Mouse (Mus musculus) MEL (cell line): Measurements from ENCODE around the gene Smo. TPM values are rescaled to one million over a fixed set of nuclear protein-coding genes. Genes with fewer than 3 reads are reported as not detected.

ENCODE experiments used
- DNase-seq: peaks from one replicate; pipeline ENCODE4 v3.0.0; 2011; ENCODE audit warnings: low read depth, low spot score
- H3K27ac ChIP-seq: 2 replicates; pipeline ENCODE4 v1.5.1; 2012; ENCODE audit warnings: low read depth, mild to moderate bottlenecking, control low read depth, low read length, moderate library complexity; ENCODE audit not compliant: control insufficient read depth
- H3K27me3 ChIP-seq, 2 experiments: fragments of 150-350 bp in 1 of 2; sonication (generic) in 1 of 2; 2 replicates each; pipeline ENCODE4 v1.6.1; 2012; ENCODE audit warnings: low read length in 2 of 2, mild to moderate bottlenecking in 2 of 2, improper control_type of control experiment in 1 of 2, moderate library complexity in 1 of 2; ENCODE audit not compliant: insufficient read depth in 2 of 2, control insufficient read depth in 1 of 2
- H3K36me3 ChIP-seq, 2 experiments: 2 replicates each; pipeline ENCODE4 v1.6.1; 2012 to 2014; ENCODE audit warnings: low read length in 2 of 2, improper control_type of control experiment in 1 of 2, inconsistent platforms in 1 of 2, mild to moderate bottlenecking in 1 of 2; ENCODE audit not compliant: insufficient read depth in 2 of 2, control insufficient read depth in 1 of 2
- H3K4me1 ChIP-seq, 2 experiments: fragments of 150-350 bp in 1 of 2; sonication (generic) in 1 of 2; 2 replicates each; pipeline ENCODE4 v1.6.1; 2012; ENCODE audit warnings: low read length in 2 of 2, improper control_type of control experiment in 1 of 2, mild to moderate bottlenecking in 1 of 2; ENCODE audit not compliant: insufficient read depth in 2 of 2, control insufficient read depth in 1 of 2
- H3K4me3 ChIP-seq, 2 experiments: fragments of 150-350 bp in 1 of 2; sonication (generic) in 1 of 2; 2 replicates each; pipeline ENCODE4 v1.5.1; 2012; ENCODE audit warnings: low read depth in 2 of 2, low read length in 2 of 2, mild to moderate bottlenecking in 2 of 2, moderate library complexity in 2 of 2, control low read depth in 1 of 2, improper control_type of control experiment in 1 of 2; ENCODE audit not compliant: control insufficient read depth in 1 of 2, insufficient read depth in 1 of 2
- H3K79me2 ChIP-seq: 2 replicates; pipeline ENCODE4 v1.6.1; 2012; ENCODE audit warnings: mild to moderate bottlenecking, low read length, moderate library complexity; ENCODE audit not compliant: control insufficient read depth, poor library complexity, insufficient read depth
- H3K9ac ChIP-seq: 2 replicates; pipeline ENCODE4 v1.6.1; 2012; ENCODE audit warnings: low read depth, mild to moderate bottlenecking, control low read depth, low read length, moderate library complexity; ENCODE audit not compliant: control insufficient read depth, poor library complexity, severe bottlenecking
- H3K9me3 ChIP-seq: fragments of 150-350 bp; sonication (generic); replicated peaks from 2 replicates; pipeline ENCODE4 v1.6.1; 2012; ENCODE audit warnings: mild to moderate bottlenecking, low read length, improper control_type of control experiment, moderate library complexity; ENCODE audit not compliant: insufficient read depth
- BHLHE40 ChIP-seq: IDR thresholded peaks from 2 replicates; pipeline ENCODE4 v1.6.1; 2012; ENCODE audit warnings: low read depth, mild to moderate bottlenecking, inconsistent platforms, low read length, improper control_type of control experiment, borderline replicate concordance
- CHD1 ChIP-seq: IDR thresholded peaks from 2 replicates; pipeline ENCODE4 v1.6.1; 2012; ENCODE audit warnings: low read depth, mild to moderate bottlenecking, inconsistent platforms, low read length, improper control_type of control experiment
- CHD2 ChIP-seq: IDR thresholded peaks from 2 replicates; pipeline ENCODE4 v1.6.1; 2011; ENCODE audit warnings: low read length, improper control_type of control experiment
- CTCF ChIP-seq, 3 experiments: IDR thresholded peaks in 2 of 3; conservative IDR thresholded peaks in 1 of 3; 2 replicates each; pipeline ENCODE4 v1.5.1; 2011 to 2012; ENCODE audit warnings: low read length in 3 of 3, low read depth in 2 of 3, mild to moderate bottlenecking in 2 of 3, improper control_type of control experiment in 1 of 3, inconsistent platforms in 1 of 3, mixed read lengths in 1 of 3, moderate library complexity in 1 of 3; ENCODE audit not compliant: control insufficient read depth in 1 of 3, insufficient read depth in 1 of 3, poor library complexity in 1 of 3, severe bottlenecking in 1 of 3
- E2F4 ChIP-seq: IDR thresholded peaks from 2 replicates; pipeline ENCODE4 v1.6.1; 2011; ENCODE audit warnings: low read depth, low read length, improper control_type of control experiment, borderline replicate concordance
- ELF1 ChIP-seq: IDR thresholded peaks from 2 replicates; pipeline ENCODE4 v1.6.1; 2014; ENCODE audit warnings: low read depth, mild to moderate bottlenecking, inconsistent platforms, low read length, improper control_type of control experiment, moderate library complexity
- EP300 ChIP-seq, 2 experiments: IDR thresholded peaks; 2 replicates each; pipeline ENCODE4 v1.6.1; 2011; ENCODE audit warnings: improper control_type of control experiment in 2 of 2, low read length in 2 of 2, low read depth in 1 of 2, mild to moderate bottlenecking in 1 of 2
- ETS1 ChIP-seq: IDR thresholded peaks from 2 replicates; pipeline ENCODE4 v1.6.1; 2012; ENCODE audit warnings: low read depth, mild to moderate bottlenecking, inconsistent platforms, low read length, improper control_type of control experiment, moderate library complexity
- GABPA ChIP-seq: IDR thresholded peaks from 2 replicates; pipeline ENCODE4 v1.6.1; 2012; ENCODE audit warnings: low read depth, mild to moderate bottlenecking, inconsistent platforms, low read length, improper control_type of control experiment, moderate library complexity
- GATA1 ChIP-seq: IDR thresholded peaks from 2 replicates; pipeline ENCODE4 v1.6.1; 2011; ENCODE audit warnings: low read depth, low read length, improper control_type of control experiment
- HCFC1 ChIP-seq: IDR thresholded peaks from 2 replicates; pipeline ENCODE4 v1.6.1; 2012; ENCODE audit warnings: low read depth, mild to moderate bottlenecking, inconsistent platforms, low read length, improper control_type of control experiment, moderate library complexity
- JUND ChIP-seq: IDR thresholded peaks from 2 replicates; pipeline ENCODE4 v1.6.1; 2011; ENCODE audit warnings: low read depth, mild to moderate bottlenecking, improper control_type of control experiment, low read length
- MAFK ChIP-seq: IDR thresholded peaks from 2 replicates; pipeline ENCODE4 v1.6.1; 2011; ENCODE audit warnings: low read depth, mild to moderate bottlenecking, low read length, improper control_type of control experiment, borderline replicate concordance
- MAX ChIP-seq: IDR thresholded peaks from 2 replicates; pipeline ENCODE4 v1.6.1; 2011; ENCODE audit warnings: low read length, improper control_type of control experiment
- MXI1 ChIP-seq: IDR thresholded peaks from 2 replicates; pipeline ENCODE4 v1.6.1; 2011; ENCODE audit warnings: mild to moderate bottlenecking, low read depth, low read length, improper control_type of control experiment
- MYB ChIP-seq: IDR thresholded peaks from 2 replicates; pipeline ENCODE4 v1.6.1; 2011; ENCODE audit warnings: mild to moderate bottlenecking, low read depth, low read length, improper control_type of control experiment
- MYC ChIP-seq: IDR thresholded peaks from 2 replicates; pipeline ENCODE4 v1.6.1; 2011; ENCODE audit warnings: low read depth, mild to moderate bottlenecking, low read length, improper control_type of control experiment, moderate library complexity
- NELFE ChIP-seq: IDR thresholded peaks from 2 replicates; pipeline ENCODE4 v1.6.1; 2011; ENCODE audit warnings: low read depth, low read length, improper control_type of control experiment
- NRF1 ChIP-seq: IDR thresholded peaks from 2 replicates; pipeline ENCODE4 v1.6.1; 2014; ENCODE audit warnings: low read depth, mild to moderate bottlenecking, inconsistent platforms, low read length, improper control_type of control experiment, moderate library complexity; ENCODE audit not compliant: poor library complexity, insufficient read depth, severe bottlenecking
- POLR2A ChIP-seq, 2 experiments: IDR thresholded peaks; 2 replicates each; pipeline ENCODE4 v1.6.1; 2011 to 2012; ENCODE audit warnings: low read length in 2 of 2, mild to moderate bottlenecking in 2 of 2, control low read depth in 1 of 2, improper control_type of control experiment in 1 of 2, low read depth in 1 of 2, moderate library complexity in 1 of 2; ENCODE audit not compliant: control insufficient read depth in 1 of 2, insufficient read depth in 1 of 2, poor library complexity in 1 of 2
- RCOR1 ChIP-seq: IDR thresholded peaks from 2 replicates; pipeline ENCODE4 v1.6.1; 2012; ENCODE audit warnings: low read depth, mild to moderate bottlenecking, inconsistent platforms, low read length, improper control_type of control experiment
- SIN3A ChIP-seq: IDR thresholded peaks from 2 replicates; pipeline ENCODE4 v1.6.1; 2012; ENCODE audit warnings: low read length, improper control_type of control experiment, inconsistent platforms
- SMC3 ChIP-seq: IDR thresholded peaks from 2 replicates; pipeline ENCODE4 v1.6.1; 2011; ENCODE audit warnings: low read depth, low read length, improper control_type of control experiment
- TAL1 ChIP-seq: IDR thresholded peaks from 2 replicates; pipeline ENCODE4 v1.6.1; 2012; ENCODE audit warnings: mild to moderate bottlenecking, inconsistent platforms, low read length, moderate library complexity, mixed read lengths
- TBP ChIP-seq: IDR thresholded peaks from 2 replicates; pipeline ENCODE4 v1.8.0; 2011; ENCODE audit warnings: low read depth, low read length, improper control_type of control experiment
- TCF12 ChIP-seq: IDR thresholded peaks from 2 replicates; pipeline ENCODE4 v1.6.1; 2014; ENCODE audit warnings: low read depth, mild to moderate bottlenecking, inconsistent platforms, low read length, improper control_type of control experiment, moderate library complexity
- UBTF ChIP-seq: IDR thresholded peaks from 2 replicates; pipeline ENCODE4 v1.6.1; 2012; ENCODE audit warnings: low read depth, mild to moderate bottlenecking, inconsistent platforms, low read length, improper control_type of control experiment, moderate library complexity, borderline replicate concordance; ENCODE audit not compliant: insufficient read depth
- USF2 ChIP-seq, 2 experiments: IDR thresholded peaks; 2 replicates each; pipeline ENCODE4 v1.6.1; 2011 to 2012; ENCODE audit warnings: improper control_type of control experiment in 2 of 2, low read length in 2 of 2, borderline replicate concordance in 1 of 2, inconsistent platforms in 1 of 2, low read depth in 1 of 2, mild to moderate bottlenecking in 1 of 2; ENCODE audit not compliant: insufficient read depth in 1 of 2
- ZC3H11A ChIP-seq: IDR thresholded peaks from 2 replicates; pipeline ENCODE4 v1.6.1; 2012; ENCODE audit warnings: low read depth, mild to moderate bottlenecking, inconsistent platforms, low read length, improper control_type of control experiment
- ZKSCAN1 ChIP-seq: IDR thresholded peaks from 2 replicates; pipeline ENCODE4 v1.6.1; 2012; ENCODE audit warnings: low read depth, mild to moderate bottlenecking, inconsistent platforms, low read length, improper control_type of control experiment, moderate library complexity
- ZMIZ1 ChIP-seq: IDR thresholded peaks from 2 replicates; pipeline ENCODE4 v1.6.1; 2012; ENCODE audit warnings: low read depth, mild to moderate bottlenecking, inconsistent platforms, low read length, improper control_type of control experiment, moderate library complexity
- ZNF384 ChIP-seq: IDR thresholded peaks from 2 replicates; pipeline ENCODE4 v1.6.1; 2012; ENCODE audit warnings: low read depth, mild to moderate bottlenecking, inconsistent platforms, low read length, improper control_type of control experiment
- polyA plus RNA-seq, 2 experiments: library from polyadenylated mRNA; stranded (reverse) in 1 of 2; unstranded in 1 of 2; fragments of >175 nt in 1 of 2; fragments of >200 nt in 1 of 2; gene quantifications; 2 replicates each; pipeline versions ENCODE4 v1.2.1 to v1.2.4; 2012; ENCODE audit warnings: low replicate concordance in 2 of 2, low read depth in 1 of 2; ENCODE audit not compliant: insufficient read length in 2 of 2, insufficient read depth in 1 of 2, missing spikeins in 1 of 2
- total RNA-seq: library from RNA; depleted of rRNA; stranded (reverse); fragments of 300-350 nt; gene quantifications from 2 replicates; pipeline ENCODE4 v1.2.3, GENCODE M21; 2012

Smo gene
- total and polyA plus RNA-seq, 3 experiments = 62.6 to 83.7 TPM; not detected in 1

GRCm38 (mm10) chr6:29697548-29697947 is 37.8 kb upstream of the Smo start (continued):
- no peak for TF ChIP-seq ZMIZ1
- TF ChIP-seq POLR2A (IDR thresholded peaks at IDR 0.05; ENCODE audit: control insufficient read depth in 1 of 2, insufficient read depth in 1 of 2, low read depth in 1 of 2, low read length in 2 of 2, poor library complexity in 1 of 2) = no peak
- TF ChIP-seq HCFC1 = no peak
- TF ChIP-seq MYB = no peak
- TF ChIP-seq GABPA = no peak
- no peak for TF ChIP-seq NRF1
- peak; percentile 94 for TF ChIP-seq TCF12
- 0 out of 2 replicates have a peak, but pooled peaks have one; percentile 31 for TF ChIP-seq MAX
- TF ChIP-seq UBTF = no peak

GRCm38 (mm10) chr6:29699085-29699745 is 36.1 kb upstream of the Smo start:
- peaks cover 59 to 79% of the 10 kb centered on the region in 2 experiments for H3K4me1 ChIP-seq
- DNase-seq = peak; percentile 81
- H3K4me3 ChIP-seq = no peak overlapping the region; a peak in 1 of 4 replicates

More at GRCm38 (mm10) chr6:29699085-29699745, 36.1 kb upstream of the Smo start:
- H3K36me3 ChIP-seq = peaks cover 0 to 71% of the 10 kb centered on the region in 2 experiments; a peak in 2 of 4 replicates
- no peaks in the 10 kb centered on the region for H3K9me3 ChIP-seq
- H3K27ac ChIP-seq = peak overlapping the region; percentile 87
- no peaks in the 10 kb centered on the region for H3K27me3 ChIP-seq
- H3K9ac ChIP-seq = peak overlapping the region; percentile 11; the same call in 1 of the 2 replicates
- no peak for TF ChIP-seq ZKSCAN1
- peak; percentile 61; the same call in 1 of the 2 replicates for TF ChIP-seq SIN3A
- TF ChIP-seq HCFC1 = peak; percentile 30; the same call in 1 of the 2 replicates
- no peak for TF ChIP-seq MYC
- no peak for TF ChIP-seq ELF1
- TF ChIP-seq E2F4 = no peak
- no peak for TF ChIP-seq GABPA
- TF ChIP-seq CHD1 = no peak
- peak; percentile 95 for TF ChIP-seq EP300 (IDR thresholded peaks at IDR 0.05; ENCODE audit: low read depth in 1 of 2, low read length in 2 of 2)
- TF ChIP-seq BHLHE40 = peak; percentile 49; the same call in 1 of the 2 replicates
- no peak for TF ChIP-seq ZC3H11A
- TF ChIP-seq MYB = no peak
- no peak for TF ChIP-seq ZMIZ1
- TF ChIP-seq NELFE = no peak
- no peak for TF ChIP-seq CTCF (IDR thresholded peaks at IDR 0.05 in 2 of 3, conservative IDR thresholded peaks at IDR 0.05 in 1 of 3; ENCODE audit: control insufficient read depth in 1 of 3, insufficient read depth in 1 of 3, low read depth in 2 of 3, low read length in 3 of 3, poor library complexity in 1 of 3, severe bottlenecking in 1 of 3)
- no peak for TF ChIP-seq MXI1
- peak; percentile 81 for TF ChIP-seq ETS1
- peak; percentile 98 for TF ChIP-seq TCF12
- TF ChIP-seq RCOR1 = peak; percentile 85
- TF ChIP-seq ZNF384 = peak; percentile 49
- TF ChIP-seq CHD2 = no peak
- peak; percentile 30; the same call in 1 of the 2 replicates for TF ChIP-seq TBP
- peak; percentile 99 for TF ChIP-seq GATA1
- peak; percentile 86 for TF ChIP-seq TAL1
- TF ChIP-seq USF2 (IDR thresholded peaks at IDR 0.05; ENCODE audit: borderline replicate concordance in 1 of 2, insufficient read depth in 1 of 2, low read depth in 1 of 2, low read length in 2 of 2) = no peak
- no peak for TF ChIP-seq JUND
- no peak for TF ChIP-seq SMC3
- no peak for TF ChIP-seq NRF1
- no peak for TF ChIP-seq POLR2A (IDR thresholded peaks at IDR 0.05; ENCODE audit: control insufficient read depth in 1 of 2, insufficient read depth in 1 of 2, low read depth in 1 of 2, low read length in 2 of 2, poor library complexity in 1 of 2)
- peak; percentile 44; the same call in 1 of the 2 replicates for TF ChIP-seq MAX
- TF ChIP-seq MAFK = no peak
- H3K79me2 ChIP-seq = peaks cover 33% of the 10 kb centered on the region
